Mouse (Mus musculus): ENCODE measurements at regions not wholly inside any gene's neighbourhood (a gene's known extent, or its start where the extent isn't known, plus 50 kb on each side); places are given as distances from the start of the nearest gene placed in this dataset.

DNA sequence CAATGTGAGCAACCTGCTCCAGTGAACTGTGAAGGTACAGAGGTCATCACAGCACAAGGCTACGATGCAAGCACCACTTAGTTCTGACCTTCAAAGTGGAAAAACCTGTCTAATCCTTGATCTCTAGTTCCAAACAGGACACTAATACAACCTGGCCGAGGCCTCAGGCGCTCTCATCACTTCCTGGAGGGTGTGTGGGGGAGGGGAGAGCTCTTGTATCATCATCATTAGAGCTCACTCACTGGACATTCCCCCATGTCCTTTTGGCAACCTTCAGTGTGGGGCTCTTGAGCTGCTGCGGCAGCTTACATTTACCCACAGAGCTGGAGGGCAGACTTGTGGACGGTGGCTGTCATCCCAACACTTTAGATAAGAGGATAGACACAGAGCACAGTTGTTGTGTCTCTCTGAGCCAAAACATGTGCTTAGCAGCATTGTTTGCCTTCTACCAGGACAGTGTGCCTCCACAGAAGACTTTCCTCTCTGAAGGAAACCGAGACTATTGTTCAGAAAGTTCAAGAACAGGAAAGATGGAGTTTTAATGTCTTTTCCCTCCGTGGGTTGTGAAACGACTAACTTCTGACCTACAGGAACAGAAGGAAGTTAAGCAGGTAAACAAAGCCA lies 115.2 kb upstream of the Mylip start:
- ATAC-seq (ENCODE audit: poor library complexity, severe bottlenecking) = no peak

DNA sequence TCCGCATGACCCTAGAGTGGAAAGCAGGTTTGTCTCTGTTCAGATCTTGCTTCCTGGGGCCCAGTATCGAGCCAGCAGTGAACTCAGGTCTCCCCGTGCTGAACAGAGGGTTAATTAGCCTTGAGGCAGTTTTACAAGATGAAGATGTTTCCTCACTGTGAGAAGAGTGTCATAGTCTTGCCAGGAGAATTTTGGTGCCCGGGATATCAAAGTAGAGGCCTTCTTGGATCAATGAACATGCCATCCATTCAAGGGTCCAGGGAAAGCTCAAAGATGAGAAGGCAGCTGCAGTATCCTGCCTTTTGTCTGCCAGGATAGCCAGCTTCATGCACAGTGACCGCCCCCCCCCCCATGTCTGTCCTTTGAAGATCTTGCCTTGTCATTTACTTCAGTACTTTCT lies 114.2 kb upstream of the Mylip start:
- ATAC-seq (ENCODE audit: poor library complexity, severe bottlenecking) = no peak

DNA sequence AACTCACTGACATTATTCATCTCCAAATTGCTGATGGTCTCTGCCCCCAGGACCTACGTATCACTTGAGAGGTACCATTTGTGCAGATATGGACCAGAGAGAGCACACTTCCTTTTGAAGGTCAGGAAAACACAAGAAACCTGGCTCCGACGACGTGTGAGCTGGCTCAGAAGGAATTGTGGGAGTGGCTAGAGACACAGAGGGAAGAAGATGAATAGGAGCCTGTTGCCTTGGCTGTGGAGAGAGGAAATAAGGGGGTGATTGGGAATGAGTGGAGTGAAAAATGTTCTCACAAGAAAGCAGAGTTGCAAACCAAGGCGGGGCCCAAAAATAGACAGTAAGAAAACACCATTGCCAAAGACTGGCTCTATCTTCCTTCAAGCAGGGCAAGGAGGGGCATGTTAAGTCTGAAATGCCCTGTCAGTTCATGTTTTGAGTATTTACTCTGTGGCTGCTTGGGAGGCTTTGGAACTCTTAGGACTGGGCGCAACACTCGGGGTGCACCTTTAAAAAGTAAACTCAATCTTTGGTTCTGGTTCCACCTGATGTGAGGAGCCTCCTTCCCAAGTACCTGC lies 111.6 kb upstream of the Mylip start:
- ATAC-seq (ENCODE audit: poor library complexity, severe bottlenecking) = no peak

DNA sequence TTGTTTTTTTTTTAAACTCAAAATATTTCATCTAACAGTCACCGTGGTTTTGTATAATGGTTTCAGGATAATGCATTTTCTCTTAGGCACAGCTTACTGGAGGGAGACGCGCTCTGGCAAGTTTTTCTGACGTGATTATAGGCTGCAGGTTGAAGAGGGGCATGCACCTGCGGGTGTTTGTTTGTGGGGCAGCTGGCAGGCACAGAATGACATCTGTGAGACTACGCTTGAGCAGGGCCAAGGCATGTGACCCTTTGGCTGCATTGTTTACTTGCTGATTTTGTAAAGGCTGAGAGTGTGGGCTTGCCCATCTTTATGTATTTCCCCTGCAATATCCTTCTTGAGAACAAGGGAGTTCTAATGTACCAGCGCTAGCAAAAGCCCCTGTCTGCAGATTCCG lies 108.4 kb upstream of the Mylip start:
- ATAC-seq (ENCODE audit: poor library complexity, severe bottlenecking) = no peak

- no peak for ATAC-seq (ENCODE audit: poor library complexity, severe bottlenecking)
These were observed 102.9 kb upstream of the Mylip start for GRCm38 (mm10) chr13:45286651-45287050.

DNA sequence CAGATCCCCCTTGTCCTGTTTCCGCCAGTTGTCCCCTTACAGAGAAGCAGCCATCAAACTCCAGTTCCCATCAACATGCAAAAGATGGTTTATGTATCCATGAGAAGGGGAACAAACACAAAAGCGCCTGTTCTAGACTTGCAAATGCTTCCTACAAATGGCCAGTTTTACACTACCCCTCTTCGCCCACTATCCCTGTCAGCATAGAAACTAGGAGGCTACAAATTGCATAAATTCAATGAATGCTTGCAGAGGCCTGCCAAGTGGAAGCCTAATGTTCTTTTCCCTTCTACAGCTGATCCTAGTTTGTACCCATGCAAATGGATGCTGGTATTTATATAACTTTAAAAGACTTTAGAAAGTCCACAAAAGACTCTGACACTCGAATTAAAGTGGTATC lies 102.3 kb upstream of the Mylip start:
- no peak for ATAC-seq (ENCODE audit: poor library complexity, severe bottlenecking)

- no peak for ATAC-seq (ENCODE audit: poor library complexity, severe bottlenecking)
These were observed 99.6 kb upstream of the Mylip start for GRCm38 (mm10) chr13:45289976-45290375.

DNA sequence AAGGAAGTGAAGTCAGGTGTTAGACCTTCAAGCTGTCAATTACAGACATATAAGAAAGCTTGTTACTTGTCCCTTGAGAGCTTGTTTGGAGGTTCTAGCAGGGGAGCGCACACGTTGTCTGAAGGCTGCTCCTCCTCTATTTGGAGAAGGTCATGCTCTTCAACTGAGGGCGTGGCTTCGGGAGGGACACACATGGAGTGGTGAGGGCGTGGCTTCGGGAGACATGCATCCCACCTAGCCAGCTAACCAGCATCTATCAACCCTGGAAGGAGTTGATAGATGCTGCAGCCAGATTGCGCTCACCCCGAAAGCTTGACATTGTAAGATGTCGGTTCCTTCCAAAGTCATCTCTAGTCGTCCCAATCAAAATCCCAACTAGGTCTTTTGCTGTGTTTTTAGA lies 94.9 kb upstream of the Mylip start:
- ATAC-seq (ENCODE audit: poor library complexity, severe bottlenecking) = no peak

DNA sequence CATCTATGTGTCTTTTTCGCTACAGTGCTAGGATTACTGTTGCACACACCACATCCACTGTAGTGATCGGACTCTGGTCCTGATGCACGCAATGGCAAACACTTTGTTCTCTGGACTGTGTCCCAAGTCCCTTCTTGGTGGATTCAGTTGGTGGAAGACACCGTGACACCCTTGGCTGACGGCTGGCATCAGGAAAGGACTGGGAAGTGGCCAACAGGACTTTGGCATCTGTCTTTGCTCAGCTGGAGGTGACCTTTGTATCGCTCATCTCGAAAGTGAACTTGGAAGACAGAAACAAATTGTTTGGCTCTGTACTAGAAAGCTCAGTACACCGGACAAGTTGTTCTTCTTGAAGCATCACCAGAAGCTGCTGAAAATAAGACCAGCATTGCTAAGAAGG lies 88.9 kb upstream of the Mylip start:
- no peak for ATAC-seq (ENCODE audit: poor library complexity, severe bottlenecking)

GRCm38 (mm10) chr13:45301191-45301905 lies 88.2 kb upstream of the Mylip start:
- no peak for ATAC-seq (ENCODE audit: poor library complexity, severe bottlenecking)

DNA sequence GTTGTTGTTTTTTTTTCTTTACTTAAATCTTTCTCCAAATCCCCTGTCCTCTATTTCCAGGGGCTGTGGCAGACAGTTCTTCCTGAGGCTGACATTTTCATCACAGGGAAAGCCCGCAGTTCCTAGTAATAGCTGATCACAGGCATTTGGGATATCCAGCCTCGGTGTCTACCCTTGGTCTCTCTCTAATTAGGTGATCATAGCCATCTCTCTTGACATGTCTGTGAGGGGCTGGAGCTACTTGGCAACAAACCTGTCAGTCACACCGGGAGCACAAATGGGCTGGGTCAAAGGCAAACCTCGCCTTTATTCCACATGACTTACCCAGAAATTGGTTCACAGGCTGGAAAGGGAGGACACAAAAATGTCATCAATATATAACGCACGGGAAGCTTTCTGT lies 86.7 kb upstream of the Mylip start:
- no peak for ATAC-seq (ENCODE audit: poor library complexity, severe bottlenecking)

DNA sequence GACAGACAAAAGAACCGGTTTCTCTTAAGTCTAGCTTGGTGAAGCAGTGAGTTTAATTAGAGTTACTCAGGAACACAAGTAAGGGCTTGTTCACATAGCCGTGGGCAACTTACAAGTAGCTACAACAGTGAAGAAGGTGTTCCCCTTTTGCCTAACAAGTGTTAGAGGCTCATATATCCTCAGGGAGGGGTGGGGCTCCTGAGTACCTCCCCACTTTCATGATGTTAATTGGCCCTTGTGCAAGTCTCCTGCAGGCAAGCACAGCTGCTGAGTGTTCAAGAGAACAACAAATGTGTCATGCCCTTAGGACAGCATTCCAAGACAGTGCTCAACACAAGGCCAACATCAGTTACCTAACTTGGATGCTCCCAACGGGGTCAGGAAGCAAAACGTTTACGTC lies 83.4 kb upstream of the Mylip start:
- no peak for ATAC-seq (ENCODE audit: poor library complexity, severe bottlenecking)

GRCm38 (mm10) chr13:45307226-45307625 lies 82.3 kb upstream of the Mylip start:
- ATAC-seq (ENCODE audit: poor library complexity, severe bottlenecking) = no peak

GRCm38 (mm10) chr13:45319646-45320045 lies 69.9 kb upstream of the Mylip start:
- ATAC-seq (ENCODE audit: poor library complexity, severe bottlenecking) = no peak

- ATAC-seq (ENCODE audit: poor library complexity, severe bottlenecking) = peak; percentile 68
These were observed 63.7 kb upstream of the Mylip start for GRCm38 (mm10) chr13:45325736-45326293.

- ATAC-seq (ENCODE audit: poor library complexity, severe bottlenecking) = peak; percentile 70
These were observed 62.8 kb upstream of the Mylip start for GRCm38 (mm10) chr13:45326751-45327150.

DNA sequence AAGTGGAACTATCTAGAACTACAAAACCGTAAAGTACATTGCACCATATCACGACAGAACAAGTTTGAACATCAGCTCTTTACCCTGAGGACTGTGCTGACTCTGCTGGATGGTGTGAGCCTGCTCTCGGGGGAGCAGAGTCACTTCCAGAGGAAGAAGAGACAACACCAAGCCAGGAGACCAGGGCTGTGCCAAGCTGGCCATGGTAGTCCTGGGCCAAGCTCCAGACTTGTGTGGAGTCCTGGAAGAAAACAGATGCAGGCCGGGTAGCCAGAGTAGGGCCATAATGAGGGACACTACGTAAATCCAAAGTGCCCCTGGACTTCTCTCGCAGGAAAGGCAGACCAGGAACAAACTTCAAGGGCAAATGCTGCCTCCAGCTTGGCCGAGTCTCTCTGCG lies 59.0 kb upstream of the Mylip start:
- ATAC-seq (ENCODE audit: poor library complexity, severe bottlenecking) = no peak

- no peak for ATAC-seq (ENCODE audit: poor library complexity, severe bottlenecking)
These were observed 57.5 kb upstream of the Mylip start for GRCm38 (mm10) chr13:45332031-45332430.

DNA sequence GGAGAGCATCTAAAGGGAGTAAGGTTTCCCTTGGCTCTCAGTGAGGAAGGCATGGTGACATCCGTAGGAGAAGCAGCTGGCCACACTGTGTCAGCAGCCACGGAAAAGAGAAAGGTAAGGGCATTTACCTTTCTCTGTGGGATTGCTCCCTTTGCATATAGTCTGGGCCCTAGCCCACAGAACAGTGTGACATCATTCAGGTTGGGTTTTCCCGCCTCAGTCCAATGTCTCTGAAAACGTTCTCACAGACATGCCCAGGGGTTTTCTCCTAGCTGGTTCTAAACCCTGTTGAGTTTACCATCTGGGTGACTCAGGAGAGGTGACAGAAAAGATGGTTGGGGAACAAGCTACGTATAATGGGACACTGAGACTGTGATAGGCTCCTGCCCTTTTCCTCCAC lies 55.9 kb upstream of the Mylip start:
- no peak for ATAC-seq (ENCODE audit: poor library complexity, severe bottlenecking)
